Mouse (Mus musculus): ENCODE data around the gene Gbf1.

Gene Gbf1

GRCm38 (mm10) chr19:46329951-46330350 lies 177.6 kb downstream of the Gbf1 start:
- peak; percentile 86 for DNase-seq (ENCODE audit: low spot score)

GRCm38 (mm10) chr19:46330696-46331095 lies 178.4 kb downstream of the Gbf1 start:
- DNase-seq (ENCODE audit: low spot score): no peak

GRCm38 (mm10) chr19:46331326-46331725 lies 179.0 kb downstream of the Gbf1 start:
- DNase-seq (ENCODE audit: low spot score): no peak

- no peak for DNase-seq (ENCODE audit: low spot score)
These were observed 179.6 kb downstream of the Gbf1 start for GRCm38 (mm10) chr19:46331936-46332335.

- no peak for DNase-seq (ENCODE audit: low spot score)
These were observed 180.5 kb downstream of the Gbf1 start for GRCm38 (mm10) chr19:46332721-46333339.

GRCm38 (mm10) chr19:46333906-46334305 lies 181.6 kb downstream of the Gbf1 start:
- no peak for DNase-seq (ENCODE audit: low spot score)
